Mouse (Mus musculus) hematopoietic stem cell, adult 5-6 weeks (primary cell): Measurements from ENCODE around the gene Ptma. TPM values are rescaled to one million over a fixed set of nuclear protein-coding genes. Genes with fewer than 3 reads are reported as not detected.
"Not testable (repeated sequence)": the region's sequence is repeated elsewhere in the genome, so short reads cannot be mapped to it uniquely, and the experiment has no call there.

Experiments
- ATAC-seq, 2 experiments: fragments of 125-278 bp in 1 of 2; replicated peaks in 1 of 2; 2 replicates each; pipeline ENCODE4 v1.8.0; 2016 to 2017; ENCODE audit warnings: inconsistent platforms in 2 of 2, mild to moderate bottlenecking in 2 of 2, moderate number of reproducible peaks in 2 of 2, low read depth in 1 of 2, moderate TSS enrichment in 1 of 2; ENCODE audit not compliant: low FRiP score in 2 of 2, poor library complexity in 2 of 2, severe bottlenecking in 2 of 2, insufficient read depth in 1 of 2, low TSS enrichment in 1 of 2
- total RNA-seq: library from RNA; stranded (forward); fragments of 172-1452, 232-1000 nt; gene quantifications from 2 replicates; pipeline ENCODE4 v1.2.3, GENCODE M21; 2017

Gene Ptma
- total RNA-seq, 1 experiment from 2014 or later: 6,011 TPM

DNA sequence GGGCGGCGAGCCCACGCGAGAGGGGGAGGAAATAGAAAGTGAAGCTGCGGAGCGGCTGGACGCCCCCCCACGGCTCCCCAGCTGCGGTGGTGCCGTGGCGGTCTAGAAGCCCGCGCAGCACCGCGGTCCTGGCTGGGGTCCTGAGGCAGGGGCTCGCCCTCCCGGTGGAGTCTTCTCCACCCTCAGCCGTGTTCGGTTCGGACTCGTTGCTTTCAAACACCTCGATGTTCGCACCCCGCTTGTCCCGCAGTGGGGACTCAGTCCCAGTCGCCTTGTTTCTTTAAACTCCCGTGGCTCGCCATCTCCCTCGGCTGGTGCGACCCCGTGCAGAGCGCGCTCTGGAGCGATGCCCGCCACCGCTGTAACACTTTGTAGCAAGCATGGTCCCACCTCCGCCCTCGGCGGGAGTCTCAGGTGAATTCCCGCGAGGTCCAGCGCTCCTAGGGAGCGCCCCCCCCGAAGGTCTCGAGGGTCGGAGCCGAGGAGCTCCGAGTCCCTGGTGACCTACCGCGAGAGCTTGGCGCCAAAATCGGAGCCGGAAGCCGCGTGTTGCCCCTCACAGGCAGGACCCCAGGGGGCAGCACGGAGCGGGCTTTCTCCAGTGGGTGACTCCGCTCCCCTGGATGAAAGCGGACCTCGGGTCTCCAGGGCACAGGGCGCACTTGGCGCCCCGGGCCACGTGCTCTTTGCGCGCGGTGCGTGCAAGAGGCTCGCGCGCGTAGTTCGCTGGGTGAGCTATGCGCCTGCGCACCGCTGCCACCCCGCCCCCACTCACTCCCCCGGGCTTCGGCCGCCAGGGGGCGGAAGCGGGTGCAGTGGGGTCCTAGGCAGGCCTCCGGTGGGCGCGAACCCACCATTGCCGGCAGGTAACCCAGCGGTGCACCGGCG, 1.3 kb downstream of the Ptma start:
- ATAC-seq: peak; percentile 2 to 3; a peak in 1 of 4 replicates

- ATAC-seq: no peak
Observed at GRCm38 (mm10) chr1:86528571-86529180, 2.1 kb downstream of the Ptma start.

DNA sequence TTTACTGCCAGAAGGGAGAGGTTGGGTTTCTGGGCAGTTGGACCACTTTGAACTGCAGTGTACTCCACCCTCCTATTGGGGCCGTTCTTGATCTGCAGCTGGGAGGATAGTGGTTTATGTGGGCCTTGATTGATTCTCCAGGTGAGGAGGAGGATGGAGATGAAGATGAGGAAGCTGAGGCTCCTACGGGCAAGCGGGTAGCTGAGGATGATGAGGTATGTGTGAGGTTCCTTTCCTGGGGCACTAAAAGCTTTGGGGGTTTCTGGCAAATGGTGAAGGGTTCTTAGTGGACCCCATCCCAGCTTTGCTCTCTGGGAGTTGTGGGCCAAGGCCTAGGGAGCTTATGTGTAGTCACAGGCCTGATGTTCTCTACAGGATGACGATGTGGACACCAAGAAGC, 3.1 kb downstream of the Ptma start:
- ATAC-seq: no peak

DNA sequence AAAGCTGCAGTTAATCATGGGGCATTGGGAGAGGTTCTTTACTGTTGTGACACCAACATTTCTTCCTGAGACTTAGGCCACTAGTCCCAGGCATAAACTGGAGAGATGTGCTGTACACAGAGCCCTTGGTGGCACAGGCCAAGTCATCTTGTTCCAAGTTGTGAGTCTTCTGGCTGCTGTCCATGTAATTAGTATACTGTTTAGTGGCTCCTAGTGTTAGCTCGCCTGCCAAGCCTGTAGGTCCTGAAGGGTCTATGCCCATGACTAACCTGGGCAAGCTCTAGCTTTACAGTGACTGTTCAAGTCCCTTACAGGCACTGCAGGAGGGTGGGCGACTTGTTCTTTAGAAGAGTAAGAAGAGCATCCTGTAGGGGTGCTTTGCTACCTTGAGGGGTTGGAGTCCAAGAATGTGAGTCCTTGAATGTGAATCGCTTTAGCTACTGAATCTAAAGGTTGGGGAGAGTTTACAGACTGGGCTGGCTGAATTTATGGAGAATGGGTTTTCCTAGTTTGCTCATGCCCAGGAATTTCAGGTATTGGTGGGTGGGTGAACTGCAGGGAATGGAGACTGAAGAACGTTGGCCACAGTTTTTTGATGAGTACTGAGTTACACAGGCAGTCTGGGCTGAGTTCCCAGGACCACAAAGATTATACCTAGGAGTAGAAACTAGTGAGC, 4.5 kb downstream of the Ptma start:
- ATAC-seq: no peak

DNA sequence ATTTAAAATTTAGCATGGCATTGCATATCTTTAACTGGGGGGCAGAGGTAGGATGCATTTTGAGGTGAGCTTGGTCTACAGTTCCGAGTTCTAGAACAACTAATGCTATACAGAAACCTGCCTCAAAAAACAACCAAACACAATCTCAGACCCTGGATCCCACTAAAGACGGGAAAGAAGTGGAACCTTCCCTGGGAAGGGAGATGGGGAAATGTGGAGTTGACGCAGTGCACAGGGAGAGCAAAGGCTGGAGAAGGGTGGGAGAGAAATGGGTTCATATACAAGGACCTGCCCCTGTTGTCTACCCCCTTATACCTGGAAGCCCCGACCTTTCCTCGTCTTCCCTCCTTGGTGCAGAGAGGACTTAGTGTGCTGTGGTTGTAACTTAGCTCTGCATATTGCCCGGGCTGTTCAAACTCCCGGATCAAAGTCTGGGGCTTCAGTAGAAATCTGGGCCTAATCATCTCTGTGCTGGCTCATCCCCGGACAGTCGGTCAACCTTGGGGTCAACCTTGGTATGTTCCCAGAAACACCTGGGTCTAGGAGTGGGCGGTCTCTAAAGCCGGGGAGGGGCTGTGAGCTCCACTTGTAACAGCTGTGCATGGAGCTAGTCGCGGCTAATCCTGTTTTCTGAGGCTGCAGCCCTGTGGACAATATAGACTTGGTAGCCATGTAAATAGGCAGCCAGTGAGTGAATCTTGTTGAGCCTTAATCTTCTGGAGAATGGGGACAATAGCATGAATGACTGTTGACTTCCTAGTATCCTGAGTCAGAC, 5.2 kb downstream of the Ptma start:
- peak in 1 of 2 experiments; percentile 2; a peak in 1 of 4 replicates for ATAC-seq

DNA sequence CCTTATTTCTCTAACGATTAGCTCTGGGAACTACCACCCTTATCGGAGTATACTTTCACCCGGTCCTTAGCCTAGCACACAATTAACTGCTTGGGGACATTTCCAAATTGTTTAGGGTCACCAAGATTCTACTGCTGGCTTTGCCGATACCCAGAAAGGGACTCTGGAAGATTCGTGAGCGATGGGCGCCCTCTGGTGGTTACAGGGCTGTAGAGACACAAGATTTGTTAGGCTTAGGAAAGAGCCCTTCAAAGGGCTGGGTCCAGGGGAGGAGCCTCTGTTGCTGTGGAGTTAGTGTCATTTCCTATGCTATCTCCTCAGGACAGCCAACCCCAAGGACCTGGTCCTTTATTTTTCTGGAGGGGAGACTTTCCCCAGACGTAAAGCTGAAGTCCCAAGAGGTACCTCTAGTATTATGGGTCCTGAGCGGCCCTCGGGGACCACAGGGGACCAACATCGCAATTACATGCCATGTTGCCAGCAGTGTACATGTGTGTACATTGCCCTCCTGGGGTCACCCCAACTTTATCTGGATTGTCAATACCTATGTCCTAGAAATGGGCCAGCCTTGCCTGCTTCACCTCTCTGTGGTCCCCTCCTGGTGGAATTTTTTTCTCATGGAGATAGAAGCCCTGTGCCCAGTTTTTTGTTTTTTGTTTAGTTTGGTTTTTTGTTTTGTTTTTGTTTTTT, 6.0 kb downstream of the Ptma start:
- ATAC-seq: peak; percentile 44 to 70

DNA sequence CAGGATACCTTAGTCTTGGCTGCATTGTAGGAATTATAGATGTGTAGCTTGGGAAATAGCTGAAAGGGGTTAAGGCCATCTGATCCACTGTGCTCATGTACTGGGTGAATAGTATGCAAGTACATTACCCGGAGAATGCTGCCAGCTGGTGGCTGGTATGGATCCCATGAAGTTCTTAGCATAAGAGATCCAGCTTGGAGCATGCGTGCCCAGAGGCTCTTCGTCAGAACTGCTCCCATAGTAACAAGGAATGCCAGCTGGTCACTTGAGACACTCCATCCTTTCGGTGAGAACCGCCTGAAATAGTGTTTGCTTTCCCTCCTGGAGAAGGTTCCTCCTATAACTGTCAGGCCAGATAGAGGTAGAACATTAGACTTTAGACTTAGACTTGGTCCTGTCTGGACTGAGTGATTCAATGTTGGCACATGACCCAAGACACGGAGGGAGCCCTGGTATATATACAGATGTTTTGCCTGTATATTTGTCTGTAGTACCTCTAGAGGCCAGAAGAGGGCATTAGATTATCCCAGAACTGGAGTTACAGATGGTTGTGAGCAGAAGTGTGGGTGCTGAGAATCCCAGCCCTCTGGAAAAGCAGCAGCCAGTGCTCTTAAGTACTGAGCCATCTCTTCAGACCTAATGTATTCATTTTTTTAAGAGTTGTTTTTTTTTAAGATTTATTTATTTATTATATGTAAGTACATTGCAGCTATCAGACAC, 7.0 kb downstream of the Ptma start:
- ATAC-seq: no peak

- ATAC-seq: peak; percentile 22 to 44; a peak in 1 of 4 replicates
Observed at GRCm38 (mm10) chr1:86538383-86538782, 11.9 kb downstream of the Ptma start.

- ATAC-seq: not testable (repeated sequence)
Observed at GRCm38 (mm10) chr1:86539583-86539982, 13.1 kb downstream of the Ptma start.

GRCm38 (mm10) chr1:86542584-86542983, 16.1 kb downstream of the Ptma start:
- no peak for ATAC-seq

DNA sequence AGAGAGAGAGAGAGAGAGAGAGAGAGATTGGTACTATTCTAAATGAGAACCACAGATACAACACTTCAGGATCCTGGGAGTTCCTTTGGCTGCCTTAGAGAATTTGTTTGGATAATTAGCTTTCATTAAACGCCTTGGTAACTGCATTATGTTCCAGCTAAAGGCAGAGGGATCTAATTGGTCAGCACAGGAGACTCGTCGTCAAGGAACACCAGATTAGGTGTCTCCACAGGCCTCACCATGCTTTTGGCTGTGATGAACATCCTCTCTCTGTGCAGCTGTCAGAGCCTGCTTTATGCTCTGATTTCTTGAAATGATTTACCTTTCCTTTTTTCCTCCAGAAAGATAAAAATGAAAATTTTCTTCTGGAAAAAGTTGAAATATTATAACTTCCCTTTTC, 20.3 kb downstream of the Ptma start:
- no peak for ATAC-seq

DNA sequence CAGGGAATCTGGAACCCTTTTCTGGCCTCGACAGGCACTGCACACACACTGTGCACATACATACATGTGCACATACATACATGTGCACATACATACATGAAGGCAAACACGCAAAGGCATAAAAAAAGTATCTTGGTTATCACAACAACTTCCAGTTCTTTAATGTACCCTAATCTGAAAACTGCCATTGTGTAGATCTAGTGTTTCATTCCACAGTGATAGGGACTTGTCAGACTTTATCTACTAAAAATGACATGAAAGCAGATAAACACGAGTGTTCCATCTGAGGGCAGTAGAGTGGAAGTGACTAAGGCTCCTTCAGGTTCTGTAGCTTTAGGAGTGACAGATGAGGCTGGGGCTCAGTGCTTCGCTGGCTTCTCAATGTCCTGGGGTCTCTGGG, 24.8 kb downstream of the Ptma start:
- no peak for ATAC-seq

DNA sequence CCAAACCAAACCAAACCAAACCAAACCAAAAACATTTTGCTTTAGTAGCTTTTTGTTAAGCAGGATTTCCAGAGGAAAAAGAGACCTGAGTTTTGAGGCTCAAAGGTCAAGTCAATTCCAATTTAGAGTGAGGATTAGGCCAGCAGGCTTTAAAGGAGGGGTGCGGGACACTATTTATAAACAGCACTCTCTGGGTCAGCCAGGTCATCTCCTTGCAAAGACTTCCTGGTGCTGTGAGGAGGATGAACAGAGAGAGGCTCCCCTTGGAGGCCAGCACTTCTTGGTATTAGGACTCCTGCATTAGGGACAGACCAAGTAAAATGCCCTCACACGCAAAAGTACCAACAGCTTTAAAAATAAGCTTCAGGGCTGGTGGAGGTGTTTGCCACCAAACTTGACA, 25.4 kb downstream of the Ptma start:
- ATAC-seq: no peak

DNA sequence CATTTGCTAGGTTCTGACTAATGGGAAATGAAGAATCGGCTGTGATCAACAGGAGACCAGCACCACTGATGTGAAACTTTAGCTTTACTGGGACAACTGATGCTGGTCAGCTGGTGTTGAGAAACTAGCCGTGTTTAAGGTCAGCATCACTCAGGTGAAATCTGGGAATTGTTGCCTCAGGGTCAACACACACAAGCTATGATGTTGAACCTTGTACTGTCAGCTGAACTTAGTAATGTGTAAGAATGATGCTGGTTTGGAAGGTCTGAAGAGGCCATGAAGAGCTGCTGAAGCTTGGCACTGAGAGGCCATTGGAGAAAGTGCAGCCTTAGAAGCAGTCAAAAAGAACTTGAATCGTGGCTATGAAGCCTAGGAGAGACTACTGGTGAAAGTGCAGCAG, 29.1 kb downstream of the Ptma start:
- ATAC-seq: no peak

- peak in 1 of 2 experiments; percentile 29; a peak in 2 of 4 replicates for ATAC-seq
Observed at GRCm38 (mm10) chr1:86557872-86558271, 31.3 kb downstream of the Ptma start.

- ATAC-seq: no peak
Observed at GRCm38 (mm10) chr1:86559232-86559631, 32.7 kb downstream of the Ptma start.
